Mouse (Mus musculus) limb, embryonic 10.5 days (tissue): ENCODE measurements at regions not wholly inside any gene's neighbourhood (a gene's known extent, or its start where the extent isn't known, plus 50 kb on each side); places are given as distances from the start of the nearest gene placed in this dataset.

Experiments used
- DNase-seq: peaks from one replicate; pipeline ENCODE4 v3.0.0-alpha.2; 2017; ENCODE audit warnings: low spot score
- H3K27ac ChIP-seq: fragments of 300-500 bp; sonication (generic); 2 replicates; pipeline ENCODE4 v1.5.1; 2016; ENCODE audit warnings: mild to moderate bottlenecking
- H3K27me3 ChIP-seq: fragments of 300-500 bp; sonication (generic); 2 replicates; pipeline ENCODE4 v1.6.1; 2016; ENCODE audit warnings: low read depth, mild to moderate bottlenecking; ENCODE audit not compliant: poor library complexity, severe bottlenecking
- H3K36me3 ChIP-seq: fragments of 300-500 bp; sonication (generic); 2 replicates; pipeline ENCODE4 v1.6.1; 2016; ENCODE audit warnings: mild to moderate bottlenecking, moderate library complexity
- H3K4me1 ChIP-seq: fragments of 300-500 bp; sonication (generic); 2 replicates; pipeline ENCODE4 v1.6.1; 2016
- H3K4me3 ChIP-seq: fragments of 300-500 bp; sonication (generic); 2 replicates; pipeline ENCODE4 v1.5.1; 2016; ENCODE audit warnings: mild to moderate bottlenecking, moderate library complexity
- H3K9me3 ChIP-seq: fragments of 300-500 bp; sonication (generic); replicated peaks from 2 replicates; pipeline ENCODE4 v1.6.1; 2016; ENCODE audit warnings: mild to moderate bottlenecking
- whole genome bisulfite sequencing: fragments of 180-500 bp; shearing (Covaris S2); methylation state at CpG from one replicate; pipeline ENCODE4 v1.1.7; 2016; 5-methylcytosine and 5-hydroxymethylcytosine counted together

- 72% methylated on average over 14 of the region's 14 CpGs for WGBS
- H3K4me3 ChIP-seq = no peak overlapping the region
- H3K9me3 ChIP-seq = no peaks in the 10 kb centered on the region
- H3K4me1 ChIP-seq = no peaks in the 10 kb centered on the region; the same call in 1 of the 2 replicates
- H3K27me3 ChIP-seq = no peaks in the 10 kb centered on the region
- DNase-seq = peak; percentile 61
- no peaks in the 10 kb centered on the region for H3K36me3 ChIP-seq
- H3K27ac ChIP-seq = no peak overlapping the region
These were observed 68.6 kb upstream of the 1700021F07Rik start for GRCm38 (mm10) chr2:173453569-173454405.

DNA sequence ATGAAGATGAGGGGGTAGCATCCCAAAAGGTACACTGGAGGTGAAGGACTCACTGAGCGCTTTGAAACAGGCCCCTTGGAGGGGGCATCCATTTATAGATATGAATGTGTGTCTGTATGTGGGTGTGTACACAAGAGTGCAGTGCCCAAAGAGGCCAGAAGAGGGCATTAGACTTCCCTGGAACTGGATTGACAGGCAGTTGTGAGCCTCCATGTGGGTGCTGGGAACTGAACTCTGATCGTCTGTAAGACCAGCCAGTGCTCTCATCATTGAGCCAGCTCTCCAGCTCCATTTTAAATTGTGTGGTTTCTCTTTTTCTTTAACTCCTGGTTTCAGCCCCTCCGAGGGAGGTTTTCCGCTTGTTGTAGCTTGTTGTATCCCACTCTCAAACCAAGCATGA lies 67.6 kb upstream of the 1700021F07Rik start:
- no peak overlapping the region for H3K27ac ChIP-seq
- no peaks in the 10 kb centered on the region; the same call in 1 of the 2 replicates for H3K4me1 ChIP-seq
- no peak overlapping the region for H3K4me3 ChIP-seq
- H3K9me3 ChIP-seq = no peaks in the 10 kb centered on the region
- H3K36me3 ChIP-seq = no peaks in the 10 kb centered on the region
- no peak for DNase-seq
- H3K27me3 ChIP-seq = no peaks in the 10 kb centered on the region
- WGBS = 97% methylated on average over 4 of the region's 4 CpGs

GRCm38 (mm10) chr2:173455216-173455615 lies 67.2 kb upstream of the 1700021F07Rik start:
- DNase-seq = no peak
- no peaks in the 10 kb centered on the region for H3K27me3 ChIP-seq
- H3K9me3 ChIP-seq = no peaks in the 10 kb centered on the region
- no peak overlapping the region for H3K27ac ChIP-seq
- WGBS = 89% methylated on average over 12 of the region's 12 CpGs
- no peaks in the 10 kb centered on the region; the same call in 1 of the 2 replicates for H3K4me1 ChIP-seq
- no peak overlapping the region for H3K4me3 ChIP-seq
- H3K36me3 ChIP-seq = no peaks in the 10 kb centered on the region

- H3K4me3 ChIP-seq = no peak overlapping the region
- 87% methylated on average over 7 of the region's 7 CpGs for WGBS
- H3K9me3 ChIP-seq = no peaks in the 10 kb centered on the region
- H3K36me3 ChIP-seq = no peaks in the 10 kb centered on the region
- no peak overlapping the region for H3K27ac ChIP-seq
- no peaks in the 10 kb centered on the region for H3K27me3 ChIP-seq
- no peaks in the 10 kb centered on the region for H3K4me1 ChIP-seq
- DNase-seq = peak; percentile 29
These were observed 66.3 kb upstream of the 1700021F07Rik start for GRCm38 (mm10) chr2:173456083-173456482.

GRCm38 (mm10) chr2:173456924-173457623 lies 65.3 kb upstream of the 1700021F07Rik start:
- Histone ChIP-seq H3K4me3 (no peak overlapping the region), H3K27ac (no peak overlapping the region), H3K9me3 (no peaks in the 10 kb centered on the region), H3K4me1 (no peaks in the 10 kb centered on the region), H3K36me3 (no peaks in the 10 kb centered on the region), H3K27me3 (no peaks in the 10 kb centered on the region)
- peak; percentile 20 for DNase-seq
- WGBS = 92% methylated on average over 9 of the region's 9 CpGs

- Histone ChIP-seq H3K4me1 (no peaks in the 10 kb centered on the region), H3K27me3 (no peaks in the 10 kb centered on the region), H3K4me3 (no peak overlapping the region), H3K9me3 (no peaks in the 10 kb centered on the region), H3K27ac (no peak overlapping the region), H3K36me3 (no peaks in the 10 kb centered on the region)
- DNase-seq = no peak
- 92% methylated on average over 18 of the region's 18 CpGs for WGBS
These were observed 64.6 kb upstream of the 1700021F07Rik start for GRCm38 (mm10) chr2:173457624-173458320.

GRCm38 (mm10) chr2:173458861-173459260 lies 63.5 kb upstream of the 1700021F07Rik start:
- no peak overlapping the region for H3K27ac ChIP-seq
- WGBS = 91% methylated on average over 12 of the region's 12 CpGs
- no peaks in the 10 kb centered on the region for H3K27me3 ChIP-seq
- no peak for DNase-seq
- H3K4me3 ChIP-seq = no peak overlapping the region
- no peaks in the 10 kb centered on the region for H3K36me3 ChIP-seq
- H3K4me1 ChIP-seq = no peaks in the 10 kb centered on the region
- H3K9me3 ChIP-seq = no peaks in the 10 kb centered on the region

- Histone ChIP-seq H3K4me3 (no peak overlapping the region), H3K27ac (no peak overlapping the region), H3K27me3 (no peaks in the 10 kb centered on the region), H3K9me3 (no peaks in the 10 kb centered on the region), H3K36me3 (no peaks in the 10 kb centered on the region), H3K4me1 (no peaks in the 10 kb centered on the region)
- peak; percentile 18 for DNase-seq
- 94% methylated on average over 9 of the region's 9 CpGs for WGBS
These were observed 59.1 kb upstream of the 1700021F07Rik start for GRCm38 (mm10) chr2:173463313-173463712.

DNA sequence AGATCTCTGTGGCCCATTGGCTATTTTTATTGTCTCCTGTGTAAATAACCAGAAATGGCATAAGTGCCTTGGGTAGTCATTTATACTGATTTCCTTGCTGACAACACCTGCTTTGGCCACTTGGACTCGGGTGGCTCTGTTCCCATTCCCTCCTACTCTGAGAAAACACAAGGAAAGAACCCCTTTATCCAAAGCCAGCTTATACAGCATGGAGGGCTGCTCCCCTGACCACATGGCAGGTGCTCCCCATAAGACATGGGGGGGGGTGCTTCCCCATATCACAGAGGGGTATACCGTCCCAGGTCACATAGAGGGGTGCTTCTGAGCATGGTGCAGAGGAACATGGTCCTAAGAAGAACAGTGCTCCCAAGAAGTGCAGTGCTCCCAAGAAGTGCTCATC lies 57.8 kb upstream of the 1700021F07Rik start:
- Histone ChIP-seq H3K4me1 (no peaks in the 10 kb centered on the region), H3K36me3 (no peaks in the 10 kb centered on the region), H3K27ac (no peak overlapping the region), H3K4me3 (no peak overlapping the region), H3K27me3 (no peaks in the 10 kb centered on the region), H3K9me3 (no peaks in the 10 kb centered on the region)
- WGBS = 92% methylated on average over 2 of the region's 2 CpGs
- peak; percentile 12 for DNase-seq

- H3K4me1 ChIP-seq = no peaks in the 10 kb centered on the region
- H3K27me3 ChIP-seq = no peaks in the 10 kb centered on the region
- DNase-seq = peak; percentile 25
- H3K36me3 ChIP-seq = no peaks in the 10 kb centered on the region
- no peak overlapping the region for H3K27ac ChIP-seq
- 89% methylated on average over 6 of the region's 6 CpGs for WGBS
- H3K4me3 ChIP-seq = no peak overlapping the region
- H3K9me3 ChIP-seq = no peaks in the 10 kb centered on the region
These were observed 57.3 kb upstream of the 1700021F07Rik start for GRCm38 (mm10) chr2:173465006-173465620.

DNA sequence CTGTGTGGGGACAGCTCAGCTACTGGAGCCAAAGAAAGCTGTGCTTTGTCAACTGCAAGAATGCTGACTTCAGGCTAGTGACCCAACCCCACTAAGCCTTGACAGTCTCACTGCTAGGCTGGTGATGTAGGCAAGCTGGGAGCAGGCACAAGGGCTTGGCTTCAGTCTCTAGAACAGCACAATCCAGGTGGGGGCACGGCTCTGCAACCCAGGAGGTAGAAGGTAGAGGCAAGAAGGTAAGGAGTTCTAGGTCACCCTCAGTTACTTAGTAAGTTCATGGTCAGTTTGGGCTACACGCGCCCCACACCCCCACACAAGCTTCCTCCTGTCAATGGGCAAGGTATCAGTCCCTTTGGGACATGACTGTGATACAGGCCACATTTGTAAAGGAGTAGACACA lies 54.2 kb upstream of the 1700021F07Rik start:
- Histone ChIP-seq H3K4me1 (no peaks in the 10 kb centered on the region), H3K9me3 (no peaks in the 10 kb centered on the region), H3K27me3 (no peaks in the 10 kb centered on the region), H3K4me3 (no peak overlapping the region), H3K27ac (no peak overlapping the region), H3K36me3 (no peaks in the 10 kb centered on the region)
- peak; percentile 20 for DNase-seq
- 81% methylated on average over 3 of the region's 3 CpGs for WGBS

- H3K4me1 ChIP-seq = no peaks in the 10 kb centered on the region
- DNase-seq = peak; percentile 22
- no peak overlapping the region for H3K4me3 ChIP-seq
- WGBS = 74% methylated on average over 7 of the region's 7 CpGs
- no peaks in the 10 kb centered on the region for H3K36me3 ChIP-seq
- no peaks in the 10 kb centered on the region for H3K27me3 ChIP-seq
- no peaks in the 10 kb centered on the region for H3K9me3 ChIP-seq
- no peak overlapping the region for H3K27ac ChIP-seq
These were observed 52.6 kb upstream of the 1700021F07Rik start for GRCm38 (mm10) chr2:173469756-173470155.
